Comparison of ENCODE assay signal across 8 mouse cellular contexts in the genomic region with DNA sequence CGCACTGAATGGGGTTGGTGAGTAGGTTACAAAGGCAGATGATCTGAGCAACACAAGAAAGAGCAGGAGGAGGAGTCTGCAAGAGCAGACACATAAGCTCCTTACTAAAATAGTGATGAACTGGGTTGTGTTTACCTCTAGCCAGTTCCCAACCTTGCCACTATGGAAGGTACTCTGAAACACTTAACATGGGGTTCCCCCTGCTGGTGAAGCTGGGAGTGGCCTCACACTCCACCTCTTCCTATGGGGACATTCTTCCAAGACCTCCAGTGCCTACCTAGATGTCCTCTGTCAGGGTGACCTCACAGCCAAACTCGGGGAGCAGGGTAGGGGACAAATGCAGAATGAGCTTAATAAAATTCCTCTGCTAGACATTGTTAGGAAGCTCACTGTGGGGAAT.
DNase-seq lines count a peak whose midpoint lies in the region; TF ChIP-seq lines count a peak whose summit lies in the region.

No protein-coding gene starts in this region.

- TF ChIP-seq RAD21 in MEL (IDR thresholded peaks at IDR 0.05; ENCODE audit: low read depth, low read length), result peak; percentile 3

- no peak for TF ChIP-seq POLR2A in MEL (IDR thresholded peaks at IDR 0.05; ENCODE audit: control insufficient read depth in 1 of 2, insufficient read depth in 1 of 2, low read depth in 1 of 2, low read length in 2 of 2, poor library complexity in 1 of 2)
- TF ChIP-seq POLR2A in bone marrow, adult 2 months (IDR thresholded peaks at IDR 0.05; ENCODE audit: borderline replicate concordance, control insufficient read depth, low read depth, low read length), result no peak

- no peak for TF ChIP-seq EP300 in MEL (IDR thresholded peaks at IDR 0.05; ENCODE audit: low read depth in 1 of 2, low read length in 2 of 2)

- no peaks in the 10 kb centered on the region for H3K9me3 ChIP-seq in MEL (replicated peaks; ENCODE audit: insufficient read depth, low read length)
- H3K9me3 ChIP-seq in forebrain, embryonic 10.5 days, result no peaks in the 10 kb centered on the region
- H3K9me3 ChIP-seq in heart, embryonic 10.5 days, result no peaks in the 10 kb centered on the region

- H3K27ac ChIP-seq in MEL (ENCODE audit: control insufficient read depth, low read depth, low read length), result no peak overlapping the region
- H3K27ac ChIP-seq in bone marrow, adult 2 months (ENCODE audit: control insufficient read depth, insufficient read depth, low read depth, low read length, poor library complexity), result no peak overlapping the region
- no peak overlapping the region for H3K27ac ChIP-seq in forebrain, embryonic 10.5 days
- H3K27ac ChIP-seq in heart, embryonic 10.5 days, result no peak overlapping the region

- WGBS in bone marrow, adult 2 months, result 51% methylated on average over 2 of the region's 2 CpGs
- WGBS in forebrain, embryonic 10.5 days, result 58% methylated on average over 2 of the region's 2 CpGs
- WGBS in heart, embryonic 10.5 days, result 36% methylated on average over 2 of the region's 2 CpGs

- H3K4me1 ChIP-seq in MEL (ENCODE audit: control insufficient read depth in 1 of 2, insufficient read depth in 2 of 2, low read length in 2 of 2), result no peaks in the 10 kb centered on the region
- no peaks in the 10 kb centered on the region for H3K4me1 ChIP-seq in bone marrow, adult 2 months (ENCODE audit: control insufficient read depth, insufficient read depth, low read length)
- H3K4me1 ChIP-seq in forebrain, embryonic 10.5 days, result peaks cover 16% of the 10 kb centered on the region
- H3K4me1 ChIP-seq in heart, embryonic 10.5 days, result peaks cover 10% of the 10 kb centered on the region; the same call in 1 of the 2 replicates

- peak in 2 of 3 experiments; percentile 15 to 16; a peak in 1 of 6 replicates for TF ChIP-seq CTCF in MEL (IDR thresholded peaks at IDR 0.05 in 2 of 3, conservative IDR thresholded peaks at IDR 0.05 in 1 of 3; ENCODE audit: control insufficient read depth in 1 of 3, insufficient read depth in 1 of 3, low read depth in 2 of 3, low read length in 3 of 3, poor library complexity in 1 of 3, severe bottlenecking in 1 of 3)
- TF ChIP-seq CTCF in bone marrow, adult 2 months (IDR thresholded peaks at IDR 0.05; ENCODE audit: control insufficient read depth, insufficient read depth, low read length), result peak; percentile 36; the same call in 1 of the 2 replicates

- H3K79me2 ChIP-seq in MEL (ENCODE audit: control insufficient read depth, insufficient read depth, low read length, poor library complexity), result no peaks in the 10 kb centered on the region

- H3K36me3 ChIP-seq in MEL (ENCODE audit: control insufficient read depth in 1 of 2, insufficient read depth in 2 of 2, low read length in 2 of 2), result no peaks in the 10 kb centered on the region
- no peaks in the 10 kb centered on the region for H3K36me3 ChIP-seq in forebrain, embryonic 10.5 days (replicated peaks)
- H3K36me3 ChIP-seq in heart, embryonic 10.5 days, result no peaks in the 10 kb centered on the region

- no peak overlapping the region for H3K4me3 ChIP-seq in MEL (ENCODE audit: control insufficient read depth in 1 of 2, insufficient read depth in 1 of 2, low read depth in 2 of 2, low read length in 2 of 2)
- H3K4me3 ChIP-seq in bone marrow, adult 2 months (replicated peaks; ENCODE audit: control insufficient read depth, low read depth, low read length), result no peak overlapping the region
- H3K4me3 ChIP-seq in forebrain, embryonic 10.5 days, result no peak overlapping the region
- no peak overlapping the region for H3K4me3 ChIP-seq in heart, embryonic 10.5 days

- H3K27me3 ChIP-seq in MEL (ENCODE audit: control insufficient read depth in 1 of 2, insufficient read depth in 2 of 2, low read length in 2 of 2), result no peaks in the 10 kb centered on the region
- H3K27me3 ChIP-seq in forebrain, embryonic 10.5 days (ENCODE audit: poor library complexity, severe bottlenecking), result no peaks in the 10 kb centered on the region
- H3K27me3 ChIP-seq in heart, embryonic 10.5 days (ENCODE audit: insufficient read depth, poor library complexity, severe bottlenecking), result no peaks in the 10 kb centered on the region

- H3K9ac ChIP-seq in MEL (ENCODE audit: control insufficient read depth, low read depth, low read length, poor library complexity, severe bottlenecking), result no peak overlapping the region

- peak; percentile 3 for DNase-seq in MEL (ENCODE audit: low read depth, low spot score)
- DNase-seq in forebrain, embryonic 10.5 days (ENCODE audit: extremely low spot score, low spot score), result peak; percentile 45
- peak; percentile 77 for DNase-seq in heart, embryonic 10.5 days (ENCODE audit: low spot score)
- peak; percentile 41 to 83 for DNase-seq in kidney, postnatal 36 days
- DNase-seq in lung, postnatal 10 days, result peak; percentile 55
- peak; percentile 18 for DNase-seq in skeletal muscle tissue, adult 2 months (ENCODE audit: low read depth, low spot score)
- DNase-seq in thymus, postnatal 14 days, result no peak

TF ChIP-seq in MEL, 35 proteins besides CTCF, POLR2A, EP300 and RAD21:
- TF ChIP-seq TAL1 (IDR thresholded peaks at IDR 0.05; ENCODE audit: low read length) (no peak), MAFK (IDR thresholded peaks at IDR 0.05; ENCODE audit: borderline replicate concordance, low read depth, low read length) (no peak), GABPA (IDR thresholded peaks at IDR 0.05; ENCODE audit: low read depth, low read length) (no peak), ZNF384 (IDR thresholded peaks at IDR 0.05; ENCODE audit: low read depth, low read length) (no peak), BHLHE40 (IDR thresholded peaks at IDR 0.05; ENCODE audit: borderline replicate concordance, low read depth, low read length) (no peak), HCFC1 (IDR thresholded peaks at IDR 0.05; ENCODE audit: low read depth, low read length) (no peak), MEF2A (IDR thresholded peaks at IDR 0.05; ENCODE audit: extremely low read depth, insufficient replicate concordance, low read depth, low read length, poor library complexity, severe bottlenecking) (no peak), RCOR1 (IDR thresholded peaks at IDR 0.05; ENCODE audit: low read depth, low read length) (no peak)
